Mouse (Mus musculus): ENCODE measurements around the gene Prss41.

The Prss41 gene

DNA sequence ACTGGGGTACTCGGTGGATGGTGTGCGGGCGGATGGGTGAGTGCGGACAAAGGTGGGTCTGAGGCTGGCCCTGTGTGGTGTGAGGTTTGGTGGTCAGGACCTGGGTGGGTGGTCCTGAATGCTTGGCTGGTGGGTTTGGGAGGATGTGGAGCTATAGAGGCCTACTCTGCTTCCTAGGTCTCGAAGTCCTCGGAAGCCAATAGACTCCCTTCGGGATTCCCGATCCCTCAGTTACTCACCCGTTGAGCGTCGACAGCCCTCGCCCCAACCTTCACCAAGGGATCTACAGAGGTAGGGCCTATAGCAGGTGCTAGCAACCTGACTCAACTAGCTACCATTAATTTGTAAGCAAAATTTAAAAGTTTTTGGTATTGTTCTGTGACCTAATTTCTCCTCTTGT lies 20.4 kb downstream of the Prss41 start:
- no peak for DNase-seq

DNA sequence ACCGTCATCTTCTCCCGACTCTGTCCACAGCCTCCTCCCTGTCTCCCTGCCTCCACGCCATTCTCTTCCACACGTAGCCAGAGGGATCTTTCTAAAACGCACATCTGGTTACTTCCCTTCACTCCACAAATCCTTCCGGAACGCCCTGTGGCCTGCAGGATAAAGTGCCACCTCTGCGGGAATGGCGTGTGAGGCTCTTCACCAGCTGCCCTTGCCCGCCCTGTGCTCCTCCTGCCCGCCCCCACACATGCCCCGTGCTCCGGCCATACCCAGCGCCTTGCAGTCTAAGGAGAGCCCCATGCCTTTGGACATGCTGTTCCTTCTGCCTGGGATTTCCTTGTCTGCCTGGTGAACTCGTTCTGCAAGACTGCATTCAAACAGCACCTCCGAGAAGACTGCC lies 21.0 kb downstream of the Prss41 start:
- DNase-seq, result no peak

DNA sequence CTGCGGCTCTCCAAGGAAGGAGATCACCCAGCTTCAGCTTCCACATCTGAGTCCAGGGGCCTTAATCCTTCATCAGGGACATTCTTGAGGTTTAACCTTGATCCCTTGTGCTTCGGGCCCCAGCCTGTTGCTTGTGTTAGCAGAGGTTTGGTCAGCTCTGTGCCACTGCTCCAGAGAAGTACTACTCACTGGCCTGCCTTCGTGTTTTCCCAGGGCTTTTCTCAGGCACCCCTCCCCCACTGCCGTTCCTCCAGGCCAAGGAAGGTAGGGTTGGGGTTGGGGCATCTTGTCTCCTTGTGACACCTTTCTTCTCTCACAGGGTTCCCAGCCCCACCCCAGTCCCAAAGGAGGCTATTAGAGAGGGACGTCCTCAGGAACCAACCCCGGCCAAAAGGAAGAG lies 21.9 kb downstream of the Prss41 start:
- no peak for DNase-seq

DNA sequence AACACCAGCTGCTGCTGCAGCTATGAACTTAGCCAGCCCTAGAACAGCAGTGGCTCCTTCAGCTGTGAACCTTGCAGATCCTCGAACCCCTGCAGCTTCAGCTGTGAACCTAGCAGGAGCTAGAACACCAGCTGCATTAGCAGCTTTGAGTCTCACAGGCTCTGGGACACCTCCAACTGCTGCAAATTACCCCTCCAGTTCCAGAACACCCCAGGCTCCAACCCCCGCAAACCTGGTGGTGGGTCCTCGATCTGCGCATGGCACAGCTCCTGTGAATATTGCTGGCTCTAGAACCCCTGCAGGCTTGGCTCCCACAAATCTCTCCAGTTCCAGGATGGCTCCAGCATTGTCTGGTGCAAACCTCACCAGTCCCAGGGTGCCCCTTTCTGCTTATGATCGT lies 23.2 kb downstream of the Prss41 start:
- DNase-seq, result no peak

DNA sequence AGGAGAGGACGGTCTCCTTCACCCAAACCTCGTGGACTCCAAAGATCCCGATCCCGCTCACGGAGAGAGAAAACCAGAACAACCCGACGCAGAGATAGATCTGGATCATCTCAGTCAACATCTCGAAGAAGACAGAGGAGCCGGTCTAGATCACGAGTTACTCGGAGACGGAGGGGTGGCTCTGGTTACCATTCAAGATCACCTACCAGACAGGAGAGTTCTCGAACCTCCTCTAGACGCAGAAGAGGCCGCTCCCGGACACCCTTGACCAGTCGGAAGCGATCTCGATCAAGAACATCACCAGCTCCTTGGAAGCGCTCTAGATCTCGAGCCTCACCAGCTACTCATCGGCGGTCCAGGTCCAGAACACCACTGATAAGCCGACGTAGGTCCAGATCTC lies 24.7 kb downstream of the Prss41 start:
- DNase-seq, result no peak

DNA sequence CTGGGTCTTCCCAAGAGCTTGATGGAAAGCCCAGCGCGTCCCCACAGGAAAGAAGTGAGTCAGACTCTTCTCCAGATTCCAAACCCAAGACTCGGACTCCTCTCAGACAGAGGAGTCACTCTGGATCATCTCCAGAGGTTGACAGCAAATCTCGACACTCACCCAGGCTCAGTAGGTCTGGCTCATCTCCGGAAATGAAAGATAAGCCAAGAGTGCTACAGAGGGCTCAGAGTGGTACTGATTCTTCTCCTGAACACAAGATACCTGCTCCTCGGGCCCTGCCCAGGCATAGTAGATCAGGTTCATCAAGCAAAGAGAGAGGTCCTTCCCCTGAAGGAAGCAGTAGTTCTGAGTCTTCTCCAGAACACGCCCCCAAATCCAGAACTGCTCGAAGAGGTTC lies 25.4 kb downstream of the Prss41 start:
- DNase-seq, result no peak

DNA sequence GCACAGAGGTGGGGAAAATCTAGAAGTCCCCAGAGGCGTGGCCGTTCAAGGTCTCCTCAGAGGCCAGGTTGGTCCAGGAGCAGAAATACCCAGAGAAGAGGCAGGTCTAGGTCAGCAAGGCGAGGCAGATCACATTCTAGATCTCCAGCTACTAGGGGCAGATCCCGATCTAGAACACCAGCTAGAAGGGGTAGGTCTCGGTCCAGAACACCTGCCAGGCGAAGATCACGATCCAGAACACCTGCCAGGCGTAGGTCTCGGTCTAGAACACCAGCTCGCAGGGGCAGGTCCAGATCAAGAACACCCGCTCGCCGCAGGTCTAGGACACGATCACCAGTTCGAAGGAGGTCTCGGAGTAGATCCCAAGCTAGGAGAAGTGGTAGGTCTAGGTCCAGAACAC lies 28.3 kb downstream of the Prss41 start:
- DNase-seq, result no peak

DNA sequence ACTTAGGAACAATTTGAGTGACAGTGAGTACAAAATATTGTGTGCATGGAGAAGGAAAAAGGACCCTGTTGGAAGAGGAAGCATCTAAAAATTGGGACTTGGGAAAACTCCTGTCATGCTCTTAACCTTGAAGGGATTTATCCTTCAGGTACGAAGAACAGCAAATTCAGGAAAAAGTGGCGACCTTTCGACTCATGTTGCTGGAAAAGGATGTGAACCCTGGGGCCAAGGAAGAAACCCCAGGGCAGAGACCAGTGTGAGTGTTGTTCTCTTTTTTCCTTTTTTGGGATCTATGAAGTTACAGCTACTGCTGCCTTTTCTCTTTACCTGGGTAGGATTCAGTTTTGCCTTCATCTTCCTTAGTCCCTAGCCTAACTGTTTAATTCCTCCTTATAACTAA lies 36.1 kb downstream of the Prss41 start:
- no peak for DNase-seq

DNA sequence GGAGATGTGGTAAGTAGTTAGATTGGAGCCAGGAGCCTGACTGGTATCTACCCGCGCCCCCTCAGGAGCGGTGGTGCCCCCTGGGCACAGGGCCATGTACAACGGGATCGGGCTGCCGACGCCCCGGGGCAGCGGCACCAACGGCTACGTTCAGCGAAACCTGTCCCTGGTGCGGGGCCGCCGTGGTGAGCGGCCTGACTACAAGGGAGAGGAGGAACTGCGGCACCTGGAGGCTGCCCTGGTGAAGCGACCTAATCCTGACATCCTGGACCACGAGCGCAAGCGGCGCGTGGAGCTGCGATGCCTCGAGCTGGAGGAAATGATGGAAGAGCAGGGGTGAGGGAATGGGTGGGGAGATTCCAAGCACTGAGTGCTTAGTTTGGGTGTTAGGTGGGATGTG lies 37.1 kb downstream of the Prss41 start:
- no peak for DNase-seq

DNA sequence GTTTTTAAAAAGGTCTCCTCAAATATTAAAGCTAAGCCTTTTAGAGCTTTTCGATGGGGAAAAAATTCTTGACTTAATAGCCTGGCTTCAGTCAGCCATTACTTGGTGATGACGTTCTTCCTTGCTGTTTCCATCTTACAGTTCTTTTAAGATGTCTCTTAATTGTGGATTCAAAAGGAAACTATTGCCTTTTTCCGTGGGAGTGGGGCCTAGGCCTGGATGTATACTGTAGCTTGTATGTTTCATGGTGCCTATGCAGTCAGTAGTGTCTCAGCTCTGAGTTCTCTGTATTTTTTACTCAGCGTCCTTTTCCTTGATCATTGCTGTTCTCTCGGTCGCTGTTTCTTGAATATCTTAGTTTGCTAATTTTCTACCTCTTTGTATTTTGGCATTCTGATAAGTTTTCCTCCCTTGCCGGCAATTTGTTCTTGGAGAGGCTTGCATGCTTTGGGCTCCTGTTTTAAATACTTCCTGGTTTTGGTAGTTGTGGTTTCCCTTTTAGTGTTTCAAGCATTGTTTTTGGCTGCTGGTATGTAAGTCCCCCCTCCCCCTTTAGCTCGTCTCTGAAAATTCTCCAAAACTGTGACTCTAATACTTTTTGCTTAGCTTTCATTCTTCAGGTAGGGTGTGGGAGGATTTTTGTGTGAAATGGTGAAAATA lies 39.4 kb downstream of the Prss41 start:
- DNase-seq, result no peak

DNA sequence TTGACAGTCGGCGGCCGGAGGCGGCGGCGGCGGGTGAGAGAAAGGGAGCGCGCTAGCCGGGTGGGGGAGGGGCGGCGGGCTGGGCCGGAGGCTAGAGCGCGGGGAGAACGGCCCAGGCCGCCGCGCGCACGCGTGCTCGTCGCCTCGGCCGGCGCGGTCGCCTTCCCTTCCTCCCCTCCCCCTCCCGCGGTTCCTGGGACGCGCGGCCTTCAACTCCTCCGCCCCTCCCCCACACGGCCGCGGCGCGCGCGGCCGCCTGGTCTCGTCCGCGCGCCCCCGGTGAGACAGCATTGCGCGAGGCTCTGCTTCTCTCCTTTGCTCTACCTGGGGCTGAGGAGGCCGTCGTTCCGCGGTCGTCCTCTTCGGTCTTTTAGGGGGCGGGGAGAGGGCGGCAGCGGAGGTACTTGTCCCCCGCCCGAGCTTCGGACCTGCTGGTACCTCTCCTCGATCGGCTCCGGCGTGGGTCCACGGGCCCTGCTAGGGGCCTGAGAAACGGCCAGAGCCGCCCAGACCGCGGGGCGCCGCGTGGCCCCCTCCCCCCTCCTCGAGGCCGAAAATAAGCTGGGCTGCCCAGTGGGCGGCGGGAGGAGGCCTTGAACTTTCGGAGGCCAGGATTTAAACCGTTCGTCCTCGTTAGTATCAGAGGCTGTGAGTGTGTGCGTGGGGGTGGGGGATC lies 40.5 kb downstream of the Prss41 start:
- DNase-seq, result peak; percentile 77

DNA sequence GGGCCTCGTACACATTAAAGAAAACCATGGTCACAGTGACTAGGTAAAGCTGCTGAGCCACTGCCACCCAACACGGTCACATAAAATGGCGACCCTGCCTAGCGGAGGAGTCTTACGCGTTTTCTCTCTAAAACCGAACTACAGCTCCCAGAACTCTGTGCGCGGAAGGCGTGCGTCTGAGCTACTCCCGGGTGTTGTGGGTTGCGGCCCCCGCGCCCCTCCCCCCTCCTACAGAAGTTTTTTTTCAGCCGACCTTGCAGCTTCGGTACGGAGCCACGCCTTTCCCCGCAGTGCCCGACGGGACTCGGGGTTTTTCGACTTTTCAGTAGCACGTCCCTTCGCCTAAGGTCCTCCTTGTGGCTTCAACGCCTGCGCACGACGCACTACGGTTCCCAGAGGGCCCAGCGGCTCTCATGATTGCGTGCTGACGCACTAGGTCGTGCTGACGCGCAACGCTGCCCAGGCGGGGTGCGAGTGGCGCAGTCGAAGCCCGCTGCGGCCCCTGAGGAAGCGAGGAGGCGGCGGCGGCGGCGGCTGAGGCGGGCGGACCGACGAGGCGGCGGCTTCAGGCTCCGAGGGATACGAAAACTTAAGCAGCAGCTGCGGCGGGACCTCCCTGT lies 41.1 kb downstream of the Prss41 start:
- DNase-seq, result peak; percentile 95

DNA sequence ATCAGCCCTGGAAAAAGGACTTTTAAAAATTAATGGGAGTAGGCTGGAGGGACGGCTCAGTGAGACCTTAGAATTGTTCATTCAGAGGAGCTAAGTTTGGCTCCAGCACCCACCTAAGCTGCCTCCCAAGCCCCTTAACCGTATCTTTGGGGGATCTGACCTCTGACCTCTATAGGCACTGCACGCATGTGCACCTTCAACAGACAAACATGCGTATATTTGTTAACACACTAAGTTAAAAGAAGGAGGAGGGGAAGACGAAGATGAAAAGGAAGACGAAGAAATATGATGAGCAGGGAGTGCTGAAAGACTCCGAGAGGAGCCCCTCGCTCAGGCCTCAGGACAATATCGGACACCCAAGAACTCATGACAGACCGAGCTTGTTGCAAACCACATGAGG lies 42.3 kb downstream of the Prss41 start:
- DNase-seq, result no peak

DNA sequence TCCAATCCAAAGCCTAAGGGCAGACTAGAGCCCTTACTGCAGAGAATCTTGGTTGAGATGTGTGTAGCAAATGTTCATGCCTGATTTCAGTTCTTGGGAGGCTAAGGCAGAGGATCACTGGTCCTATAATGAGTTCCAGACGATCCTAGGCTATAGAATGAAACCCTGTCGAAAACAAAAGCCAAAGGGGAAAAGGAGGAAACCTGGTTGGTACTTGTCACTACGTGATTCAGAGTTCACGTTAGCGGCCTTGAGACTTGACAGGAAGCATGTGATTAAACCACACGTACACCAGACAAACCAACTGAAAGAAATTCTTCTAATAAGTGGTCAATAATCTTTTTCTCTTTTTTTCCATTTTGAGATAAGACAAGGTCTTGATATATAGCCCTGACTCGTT lies 46.7 kb downstream of the Prss41 start:
- no peak for DNase-seq

DNA sequence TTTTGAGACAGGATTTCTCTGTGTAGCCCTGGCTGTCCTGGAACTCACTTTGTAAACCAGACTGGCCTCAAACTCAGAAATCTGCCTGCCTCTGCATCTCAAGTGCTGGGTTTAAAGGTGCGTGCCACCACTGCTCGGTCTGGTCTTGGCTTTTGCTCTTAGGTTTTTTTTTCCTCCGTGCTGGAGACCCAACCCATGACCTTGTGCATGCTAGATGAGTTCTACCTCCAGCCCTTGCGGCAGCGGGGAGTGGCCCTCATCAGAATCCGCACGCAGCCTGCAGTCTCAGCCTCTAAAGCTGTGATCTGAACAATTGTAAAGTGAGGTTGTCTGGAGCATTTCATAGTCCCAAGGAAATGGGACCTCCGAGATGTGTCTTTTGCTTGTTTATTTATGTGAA lies 48.6 kb downstream of the Prss41 start:
- no peak for DNase-seq

DNA sequence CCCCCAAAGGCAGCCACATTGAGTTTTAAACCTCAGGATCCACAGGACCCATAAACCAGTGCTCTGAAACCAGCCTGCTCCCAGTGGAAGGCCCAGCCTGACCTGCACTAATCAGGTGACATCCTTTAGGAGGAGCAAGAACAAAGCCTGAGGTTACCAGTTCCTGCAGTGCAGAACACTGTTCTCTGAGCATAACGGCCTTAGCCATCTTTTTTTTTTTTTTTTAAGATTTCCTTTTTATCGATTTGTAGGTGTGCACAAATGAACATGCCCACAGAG lies 53.0 kb downstream of the Prss41 start:
- no peak for DNase-seq

DNA sequence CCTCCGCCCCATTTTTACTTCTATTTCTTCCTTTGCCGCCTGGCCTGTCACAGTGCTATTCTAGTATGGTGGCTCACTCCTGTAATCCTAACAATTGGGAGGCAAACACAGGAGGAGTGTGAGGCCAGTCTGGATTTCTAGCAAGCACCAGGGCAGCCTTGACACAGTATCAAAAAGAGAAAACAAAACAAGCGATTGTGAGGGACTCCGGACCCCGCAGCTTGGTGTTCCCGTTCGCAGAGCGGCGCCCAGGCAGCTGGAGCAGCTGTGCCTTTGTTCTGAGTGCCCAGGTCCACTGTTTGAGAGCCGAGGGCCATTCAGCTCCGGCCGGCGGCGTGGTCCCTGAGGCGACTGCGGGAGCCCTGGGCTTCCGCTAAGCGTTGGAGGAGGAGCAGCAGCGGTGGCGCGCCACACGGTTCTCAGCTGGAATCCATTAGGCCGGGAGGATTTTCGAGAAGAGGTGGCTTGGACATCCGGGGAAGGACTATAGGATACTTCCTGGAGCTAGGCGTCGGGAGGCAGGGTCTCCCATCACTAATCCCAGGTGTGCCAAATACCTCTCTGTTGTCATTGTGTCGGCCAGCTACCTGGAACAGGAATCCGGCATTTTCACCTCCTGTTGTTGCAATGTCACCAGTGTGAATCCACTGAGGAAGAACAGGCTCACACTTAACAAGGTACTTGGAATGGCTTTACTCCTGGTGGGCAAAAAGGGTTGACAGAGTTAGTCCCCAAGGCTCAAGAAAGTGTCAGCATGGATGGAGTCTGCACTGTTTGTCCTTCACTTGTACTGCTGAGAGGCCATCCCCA lies 53.5 kb downstream of the Prss41 start, which contains the start of gene Srrm2:
Gene Srrm2, plus strand, starts transcription at position 264 of the 810 bp plus-strand sequence.
- DNase-seq, result peak; percentile 59

DNA sequence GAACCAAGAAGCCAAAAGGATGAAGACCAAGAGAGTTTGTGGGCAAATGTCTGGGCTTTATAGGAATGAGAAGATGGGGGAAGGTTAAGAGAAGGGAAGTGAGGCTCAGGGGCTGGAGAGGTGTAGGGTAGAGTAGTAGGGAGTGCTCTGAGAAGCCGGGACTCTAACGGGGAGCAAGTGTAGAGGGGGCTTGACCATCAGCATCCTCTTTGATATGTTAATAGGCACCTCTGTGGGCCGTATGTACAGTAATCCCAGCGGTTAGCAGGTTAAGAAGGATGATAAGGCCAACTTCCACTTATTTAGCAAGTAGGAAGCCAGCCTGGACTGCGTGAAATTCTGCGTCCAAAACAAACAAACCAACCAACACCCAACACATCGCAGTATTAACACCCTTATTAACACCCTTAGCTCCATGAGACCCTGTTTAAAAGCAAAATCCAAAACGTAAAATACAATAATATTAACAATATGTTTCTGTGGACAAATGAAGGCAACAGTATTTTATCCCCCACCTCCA lies 54.2 kb downstream of the Prss41 start:
- DNase-seq, result no peak

DNA sequence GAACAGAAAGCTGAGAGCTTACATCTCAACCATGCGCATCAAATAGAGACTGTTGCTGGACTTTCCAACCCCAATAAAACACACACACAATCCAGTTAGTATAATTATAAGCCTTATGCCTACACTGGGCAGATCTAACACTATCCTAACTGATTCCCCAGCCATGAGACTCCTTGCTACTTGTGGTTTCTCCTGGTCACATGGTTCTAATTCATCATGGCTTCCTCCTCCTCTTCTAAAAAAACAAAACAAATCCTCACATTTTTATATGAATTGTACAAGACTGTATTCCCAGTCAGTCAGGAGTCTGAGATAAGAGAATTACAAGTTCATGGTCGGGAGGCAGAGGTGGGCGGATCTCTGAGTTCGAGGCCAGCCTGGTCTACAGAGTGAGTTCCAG lies 55.0 kb downstream of the Prss41 start:
- no peak for DNase-seq

All from thymus, postnatal 25 days (tissue).